Mouse (Mus musculus): ENCODE results near the gene Olfr1352.
"Not testable (repeated sequence)": the region's sequence is repeated elsewhere in the genome, so short reads cannot be mapped to it uniquely, and the experiment has no call there.

The Olfr1352 gene

DNA sequence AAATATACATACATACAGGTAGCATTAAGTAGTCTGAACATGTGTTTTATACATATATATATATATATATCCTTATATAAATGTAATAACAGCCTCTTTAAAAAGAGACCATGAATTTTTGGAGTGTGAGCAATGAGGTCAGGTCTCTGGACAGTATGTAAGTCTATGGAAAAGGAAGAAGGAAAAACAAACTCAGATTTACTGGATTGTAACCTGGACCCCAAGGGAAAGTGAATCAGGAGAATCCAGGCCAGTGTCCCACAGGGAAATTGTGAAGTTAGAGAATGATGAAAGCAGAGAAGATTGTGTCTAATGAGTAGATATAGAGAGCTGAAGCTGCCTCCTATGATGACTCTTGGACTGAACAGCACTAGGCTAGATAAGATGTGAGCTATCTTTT is at the start of gene Olfr1352:
Gene Olfr1352 (plus strand): TSS at position 301 of the 400 bp plus-strand sequence.
- peaks cover 7% of the 10 kb centered on the region; the same call in 1 of the 2 replicates for H3K9me3 ChIP-seq (ENCODE audit: low read length)
- H3K4me1 ChIP-seq (replicated peaks; ENCODE audit: low read depth, low read length) = no peaks in the 10 kb centered on the region
- no peak for TF ChIP-seq POU5F1 (IDR thresholded peaks at IDR 0.05; ENCODE audit: borderline replicate concordance, low read length)
- TF ChIP-seq CTCF (conservative IDR thresholded peaks at IDR 0.05; ENCODE audit: low read length) = no peak
- H3K36me3 ChIP-seq (ENCODE audit: insufficient read depth, low read length) = no peaks in the 10 kb centered on the region
- H3K4me3 ChIP-seq (replicated peaks; ENCODE audit: low read length) = no peak within 1 kb of the TSS
- no peaks in the 10 kb centered on the region for H3K27me3 ChIP-seq (ENCODE audit: insufficient read depth, low read length)

DNA sequence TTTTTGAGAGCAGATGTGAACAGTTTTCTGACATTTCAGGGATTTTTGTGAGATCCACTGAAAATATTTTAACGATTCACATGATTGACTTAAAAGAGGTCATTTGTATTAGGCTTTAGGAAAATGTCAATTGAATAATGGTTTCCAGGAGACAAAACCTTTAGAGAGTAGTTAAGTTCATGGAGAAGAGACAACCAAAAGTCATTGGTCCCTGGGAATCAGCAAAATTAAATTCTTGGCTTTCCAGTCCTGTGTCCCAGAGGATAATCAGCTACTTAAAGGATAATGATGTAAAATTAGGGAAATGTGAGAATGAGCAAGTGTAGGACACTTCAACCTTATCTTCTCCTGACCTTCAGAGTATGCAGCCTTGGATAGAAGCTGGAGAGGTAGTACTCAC is 30.5 kb upstream of the Olfr1352 start, which contains the start of gene Olfr8:
Gene Olfr8 (plus strand): TSS at position 301 of the 400 bp plus-strand sequence.
- not testable (repeated sequence) for H3K4me3 ChIP-seq (replicated peaks; ENCODE audit: low read length); H3K27me3 ChIP-seq (ENCODE audit: insufficient read depth, low read length); H3K9me3 ChIP-seq (ENCODE audit: low read length); H3K4me1 ChIP-seq (replicated peaks; ENCODE audit: low read depth, low read length); H3K36me3 ChIP-seq (ENCODE audit: insufficient read depth, low read length)

DNA sequence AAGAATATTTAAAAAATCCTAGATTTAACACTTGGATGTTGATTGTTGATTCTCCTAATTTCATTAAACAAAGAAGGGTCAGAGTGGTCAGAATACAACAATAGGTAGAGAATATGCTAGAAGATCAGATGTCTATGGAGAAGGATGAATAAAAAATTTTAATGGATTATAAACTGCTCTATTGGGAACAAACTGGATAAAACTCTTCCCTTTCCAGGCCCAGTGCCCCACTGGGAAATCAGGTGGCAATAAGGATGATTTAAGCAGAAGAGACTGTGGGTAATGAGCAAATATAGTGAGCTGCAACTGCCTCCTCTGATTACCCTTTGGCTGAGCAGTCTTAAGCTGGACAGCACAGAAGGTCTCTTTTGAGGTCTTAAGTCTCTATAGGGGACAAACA is 17.8 kb upstream of the Olfr1352 start, which contains the start of gene Olfr1353:
Gene Olfr1353 (plus strand): TSS at position 301 of the 400 bp plus-strand sequence.
- not testable (repeated sequence) for H3K4me3 ChIP-seq (replicated peaks; ENCODE audit: low read length); H3K4me1 ChIP-seq (replicated peaks; ENCODE audit: low read depth, low read length); H3K9me3 ChIP-seq (ENCODE audit: low read length); H3K36me3 ChIP-seq (ENCODE audit: insufficient read depth, low read length); H3K27me3 ChIP-seq (ENCODE audit: insufficient read depth, low read length)

DNA sequence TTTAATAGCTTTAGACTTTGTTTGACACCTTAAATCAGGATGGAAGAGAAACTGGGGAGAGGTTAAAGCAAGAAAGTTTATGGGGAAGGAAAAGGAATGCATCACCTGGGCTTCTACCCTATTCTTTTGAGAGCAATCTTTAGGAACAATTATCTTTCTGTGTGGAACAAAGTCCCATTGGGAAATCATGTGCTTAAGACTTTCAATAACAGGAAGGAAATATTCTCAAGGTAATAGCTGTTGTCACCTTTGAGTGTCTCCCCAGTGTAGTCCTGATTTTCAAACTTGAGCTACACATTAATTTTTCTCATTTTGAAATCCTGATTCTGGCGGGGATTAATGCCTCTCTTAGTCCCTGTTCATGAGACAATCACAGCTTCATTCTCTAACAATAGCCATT is 31.3 kb downstream of the Olfr1352 start, which contains the start of gene Olfr1351:
Gene Olfr1351 (plus strand): TSS at position 301 of the 400 bp plus-strand sequence.
- H3K4me1 ChIP-seq (replicated peaks; ENCODE audit: low read depth, low read length) = no peaks in the 10 kb centered on the region
- peaks cover 32% of the 10 kb centered on the region for H3K9me3 ChIP-seq (ENCODE audit: low read length)
- no peaks in the 10 kb centered on the region for H3K36me3 ChIP-seq (ENCODE audit: insufficient read depth, low read length)
- no peak for TF ChIP-seq NANOG (IDR thresholded peaks at IDR 0.05; ENCODE audit: borderline replicate concordance, low read length)
- TF ChIP-seq CTCF (conservative IDR thresholded peaks at IDR 0.05; ENCODE audit: low read length) = no peak
- TF ChIP-seq POU5F1 (IDR thresholded peaks at IDR 0.05; ENCODE audit: borderline replicate concordance, low read length) = no peak
- no peak within 1 kb of the TSS for H3K4me3 ChIP-seq (replicated peaks; ENCODE audit: low read length)
- no peaks in the 10 kb centered on the region for H3K27me3 ChIP-seq (ENCODE audit: insufficient read depth, low read length)

DNA sequence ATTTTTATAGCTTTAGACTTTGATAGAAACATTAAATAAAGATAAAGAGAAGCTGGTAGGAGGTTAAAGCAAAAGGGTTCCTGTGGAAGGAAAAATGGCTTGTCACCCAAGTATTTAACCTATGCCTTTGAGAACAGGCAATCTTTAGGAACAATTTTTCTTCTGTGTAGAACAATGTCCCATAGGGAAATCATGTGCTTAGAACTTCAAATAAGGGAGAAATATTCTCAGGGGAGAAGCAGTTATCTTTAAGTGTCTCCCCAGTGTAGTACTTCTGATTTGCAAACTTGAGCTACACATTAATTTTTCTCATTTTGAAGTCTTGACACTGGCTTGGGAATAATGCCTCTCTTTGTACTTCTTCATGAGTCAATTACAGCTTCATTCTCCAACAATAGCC is 47.6 kb downstream of the Olfr1352 start, which contains the start of gene Olfr57:
Gene Olfr57 (plus strand): TSS at position 301 of the 400 bp plus-strand sequence.
- Histone ChIP-seq H3K4me1 (replicated peaks; ENCODE audit: low read depth, low read length) (no peaks in the 10 kb centered on the region), H3K27me3 (ENCODE audit: insufficient read depth, low read length) (no peaks in the 10 kb centered on the region), H3K9me3 (ENCODE audit: low read length) (peaks cover 29% of the 10 kb centered on the region), H3K36me3 (ENCODE audit: insufficient read depth, low read length) (0 out of 2 replicates have a peak, but pooled peaks cover 5% of the 10 kb centered on the region), H3K4me3 (replicated peaks; ENCODE audit: low read length) (no peak within 1 kb of the TSS)
- TF ChIP-seq CTCF (conservative IDR thresholded peaks at IDR 0.05; ENCODE audit: low read length) (no peak), NANOG (IDR thresholded peaks at IDR 0.05; ENCODE audit: borderline replicate concordance, low read length) (no peak), POU5F1 (IDR thresholded peaks at IDR 0.05; ENCODE audit: borderline replicate concordance, low read length) (no peak)

All from E14TG2a.4 (cell line).